Mouse (Mus musculus) CH12.LX (cell line): ENCODE data around the gene Iqcf3. TPM values are rescaled to one million over a fixed set of nuclear protein-coding genes. Genes with fewer than 3 reads are reported as not detected.
"Not testable (repeated sequence)": the region's sequence is repeated elsewhere in the genome, so short reads cannot be mapped to it uniquely, and the experiment has no call there.

Source experiments
- DNase-seq: peaks from one replicate; pipeline ENCODE4 v3.0.0-alpha.2; 2013; ENCODE audit errors: extremely low read depth
- H3K27ac ChIP-seq: 2 replicates; pipeline ENCODE4 v1.5.1; 2012; ENCODE audit warnings: low read depth, mild to moderate bottlenecking, control low read depth, moderate library complexity; ENCODE audit not compliant: insufficient read depth
- H3K27me3 ChIP-seq: replicated peaks from 2 replicates; pipeline ENCODE3; 2012; ENCODE audit warnings: inconsistent platforms
- H3K36me3 ChIP-seq, 2 experiments: replicated peaks in 1 of 2; 2 replicates each; pipeline versions ENCODE3 to v1.6.1; 2012; ENCODE audit warnings: inconsistent platforms in 1 of 2, low read length in 1 of 2, mild to moderate bottlenecking in 1 of 2, mixed read lengths in 1 of 2, moderate library complexity in 1 of 2; ENCODE audit not compliant: control insufficient read depth in 1 of 2, insufficient read depth in 1 of 2
- H3K4me1 ChIP-seq, 2 experiments: 2 replicates each; pipeline ENCODE4 v1.6.1; 2012; ENCODE audit warnings: inconsistent platforms in 1 of 2, moderate library complexity in 1 of 2; ENCODE audit not compliant: insufficient read depth in 2 of 2, control insufficient read depth in 1 of 2
- H3K4me2 ChIP-seq: 2 replicates; pipeline ENCODE4 v1.6.1; 2012; ENCODE audit warnings: low read depth, mild to moderate bottlenecking, control low read depth; ENCODE audit not compliant: poor library complexity, insufficient read depth, severe bottlenecking
- H3K4me3 ChIP-seq, 3 experiments: fragments of 150-350 bp in 1 of 3; sonication (generic) in 1 of 3; replicated peaks in 1 of 3; 2 replicates each; pipeline versions ENCODE3 to v1.5.1; 2011 to 2012; ENCODE audit warnings: low read depth in 2 of 3, low read length in 2 of 3, mild to moderate bottlenecking in 2 of 3, moderate library complexity in 2 of 3, control low read depth in 1 of 3, improper control_type of control experiment in 1 of 3, inconsistent platforms in 1 of 3, mixed read lengths in 1 of 3; ENCODE audit not compliant: poor library complexity in 1 of 3
- H3K79me2 ChIP-seq: replicated peaks from 2 replicates; pipeline ENCODE4 v1.6.1; 2012; ENCODE audit warnings: mild to moderate bottlenecking, moderate library complexity; ENCODE audit not compliant: control insufficient read depth, poor library complexity, insufficient read depth, severe bottlenecking; ENCODE audit errors: extremely low read depth
- H3K9ac ChIP-seq: 2 replicates; pipeline ENCODE4 v1.6.1; 2012; ENCODE audit warnings: low read depth, mild to moderate bottlenecking, control low read depth, moderate library complexity; ENCODE audit not compliant: insufficient read depth
- H3K9me3 ChIP-seq: replicated peaks from 2 replicates; pipeline ENCODE3; 2012; ENCODE audit warnings: low read length, inconsistent platforms, mixed read lengths
- CHD2 ChIP-seq: IDR thresholded peaks from 2 replicates; pipeline ENCODE4 v1.6.1; 2011; ENCODE audit warnings: low read length, improper control_type of control experiment
- CTCF ChIP-seq, 2 experiments: IDR thresholded peaks in 1 of 2; conservative IDR thresholded peaks in 1 of 2; 2 replicates each; pipeline ENCODE4 v1.5.1; 2011 to 2012; ENCODE audit warnings: low read depth in 2 of 2, low read length in 2 of 2, improper control_type of control experiment in 1 of 2, inconsistent platforms in 1 of 2, mild to moderate bottlenecking in 1 of 2, moderate library complexity in 1 of 2
- E2F4 ChIP-seq: IDR thresholded peaks from 2 replicates; pipeline ENCODE4 v1.6.1; 2011; ENCODE audit warnings: low read depth, low read length, improper control_type of control experiment; ENCODE audit not compliant: insufficient replicate concordance
- ETS1 ChIP-seq: conservative IDR thresholded peaks from 2 replicates; pipeline ENCODE4 v1.6.1; 2012; ENCODE audit warnings: low read depth, mild to moderate bottlenecking, inconsistent platforms, low read length, improper control_type of control experiment, moderate library complexity
- GABPA ChIP-seq: IDR thresholded peaks from 2 replicates; pipeline ENCODE4 v1.6.1; 2012; ENCODE audit warnings: low read depth, low read length, improper control_type of control experiment, inconsistent platforms; ENCODE audit not compliant: insufficient replicate concordance
- HCFC1 ChIP-seq: IDR thresholded peaks from 2 replicates; pipeline ENCODE4 v1.6.1; 2012; ENCODE audit warnings: low read depth, mild to moderate bottlenecking, inconsistent platforms, low read length, improper control_type of control experiment
- JUN ChIP-seq: IDR thresholded peaks from 2 replicates; pipeline ENCODE4 v1.6.1; 2011; ENCODE audit warnings: low read depth, mild to moderate bottlenecking, low read length, improper control_type of control experiment, moderate library complexity; ENCODE audit not compliant: insufficient read depth
- JUND ChIP-seq: conservative IDR thresholded peaks from 2 replicates; pipeline ENCODE4 v1.6.1; 2011; ENCODE audit warnings: low read depth, low read length, improper control_type of control experiment
- MAFK ChIP-seq: IDR thresholded peaks from 2 replicates; pipeline ENCODE4 v1.6.1; 2011; ENCODE audit warnings: low read length, improper control_type of control experiment; ENCODE audit not compliant: insufficient replicate concordance
- MAX ChIP-seq: IDR thresholded peaks from 2 replicates; pipeline ENCODE4 v1.6.1; 2011; ENCODE audit warnings: low read length, improper control_type of control experiment
- MAZ ChIP-seq: IDR thresholded peaks from 2 replicates; pipeline ENCODE4 v1.6.1; 2012; ENCODE audit warnings: low read depth, mild to moderate bottlenecking, inconsistent platforms, low read length, improper control_type of control experiment, moderate library complexity
- MEF2A ChIP-seq: IDR thresholded peaks from 2 replicates; pipeline ENCODE4 v1.6.1; 2014; ENCODE audit warnings: low read depth, mild to moderate bottlenecking, inconsistent platforms, low read length, improper control_type of control experiment, borderline replicate concordance
- MXI1 ChIP-seq: IDR thresholded peaks from 2 replicates; pipeline ENCODE4 v1.6.1; 2011; ENCODE audit warnings: mild to moderate bottlenecking, low read depth, low read length, improper control_type of control experiment
- NELFE ChIP-seq: IDR thresholded peaks from 2 replicates; pipeline ENCODE4 v1.6.1; 2011; ENCODE audit warnings: low read depth, low read length, improper control_type of control experiment
- NRF1 ChIP-seq: IDR thresholded peaks from 2 replicates; pipeline ENCODE4 v1.6.1; 2014; ENCODE audit warnings: low read depth, mild to moderate bottlenecking, inconsistent platforms, low read length, improper control_type of control experiment, moderate library complexity
- PAX5 ChIP-seq: IDR thresholded peaks from 2 replicates; pipeline ENCODE4 v1.6.1; 2012; ENCODE audit warnings: low read length, inconsistent platforms, mixed read lengths
- POLR2AphosphoS2 ChIP-seq: IDR thresholded peaks from 2 replicates; pipeline ENCODE4 v1.6.1; 2011; ENCODE audit warnings: low read depth, low read length, improper control_type of control experiment
- RAD21 ChIP-seq: IDR thresholded peaks from 2 replicates; pipeline ENCODE4 v1.6.1; 2011; ENCODE audit warnings: low read depth, mild to moderate bottlenecking, low read length, improper control_type of control experiment, moderate library complexity
- RCOR1 ChIP-seq: conservative IDR thresholded peaks from 2 replicates; pipeline ENCODE4 v1.6.1; 2012; ENCODE audit warnings: low read depth, mild to moderate bottlenecking, inconsistent platforms, low read length, improper control_type of control experiment
- SIN3A ChIP-seq: IDR thresholded peaks from 2 replicates; pipeline ENCODE4 v1.6.1; 2012; ENCODE audit warnings: low read length, improper control_type of control experiment, inconsistent platforms
- SMC3 ChIP-seq: IDR thresholded peaks from 2 replicates; pipeline ENCODE4 v1.6.1; 2011; ENCODE audit warnings: low read depth, low read length, improper control_type of control experiment
- TCF12 ChIP-seq: IDR thresholded peaks from 2 replicates; pipeline ENCODE4 v1.6.1; 2014; ENCODE audit warnings: low read depth, mild to moderate bottlenecking, inconsistent platforms, low read length, improper control_type of control experiment
- UBTF ChIP-seq: IDR thresholded peaks from 2 replicates; pipeline ENCODE4 v1.6.1; 2012; ENCODE audit warnings: low read depth, mild to moderate bottlenecking, inconsistent platforms, low read length, improper control_type of control experiment, moderate library complexity
- USF1 ChIP-seq: IDR thresholded peaks from 2 replicates; pipeline ENCODE4 v1.6.1; 2014; ENCODE audit warnings: low read depth, mild to moderate bottlenecking, inconsistent platforms, low read length, improper control_type of control experiment
- ZKSCAN1 ChIP-seq: IDR thresholded peaks from 2 replicates; pipeline ENCODE4 v1.6.1; 2012; ENCODE audit warnings: low read depth, inconsistent platforms, low read length, improper control_type of control experiment, borderline replicate concordance
- ZMIZ1 ChIP-seq: IDR thresholded peaks from 2 replicates; pipeline ENCODE4 v1.6.1; 2012; ENCODE audit warnings: low read depth, mild to moderate bottlenecking, inconsistent platforms, low read length, improper control_type of control experiment
- ZNF384 ChIP-seq: IDR thresholded peaks from 2 replicates; pipeline ENCODE4 v1.6.1; 2012; ENCODE audit warnings: low read depth, low read length, improper control_type of control experiment, inconsistent platforms
- dilution Hi-C: fragments of 300-500 bp; cut with MboI; formaldehyde crosslinking; loops from 2 replicates; pipeline ENCODE4 v1.14.3; 2020; ENCODE audit warnings: low sequenced_read_pairs; ENCODE audit not compliant: extremely low pct_unique_long_range_greater_than_20kb, extremely low pct_ligation_motif_present
- in situ Hi-C: fragments of 300-500 bp; cut with MboI; formaldehyde crosslinking; loops from 3 replicates; pipeline ENCODE4 v1.14.3; 2019; ENCODE audit warnings: low sequenced_read_pairs, low pct_ligation_motif_present, low pct_unique_long_range_greater_than_20kb, mixed read lengths
- polyA plus RNA-seq: library from polyadenylated mRNA; unstranded; fragments of >175 nt; gene quantifications from 2 replicates; pipeline ENCODE4 v1.2.1, GENCODE M21; 2012; ENCODE audit warnings: low read depth; ENCODE audit not compliant: insufficient read length
- total RNA-seq, 2 experiments: library from RNA; depleted of rRNA; stranded (reverse); fragments of 300-350 nt in 1 of 2; fragments of >200 nt in 1 of 2; gene quantifications; 2 replicates each; pipeline ENCODE4 v1.2.3; 2012 to 2014

Gene Iqcf3
- total and polyA plus RNA-seq, 3 experiments = not detected

- H3K9ac ChIP-seq = no peak overlapping the region
- H3K9me3 ChIP-seq = peaks cover 3% of the 10 kb centered on the region
- H3K27me3 ChIP-seq = peaks cover 62% of the 10 kb centered on the region
- H3K36me3 ChIP-seq = no peaks in the 10 kb centered on the region
- dilution Hi-C loops = no loop called here
- TF ChIP-seq HCFC1 (no peak), MAX (no peak), SMC3 (peak; percentile 14; the same call in 1 of the 2 replicates), POLR2AphosphoS2 (no peak), CTCF (conservative IDR thresholded peaks at IDR 0.05 in 1 of 2, IDR thresholded peaks at IDR 0.05 in 1 of 2; ENCODE audit: low read depth in 2 of 2, low read length in 2 of 2) (peak in 1 of 2 experiments; percentile 50; a peak in 2 of 4 replicates), UBTF (no peak), MAZ (no peak), RCOR1 (no peak), USF1 (no peak), RAD21 (peak; percentile 43), JUND (no peak)
- 0 out of 4 replicates have a peak, but pooled peaks cover 0 to 3% of the 10 kb centered on the region in 2 experiments for H3K4me1 ChIP-seq
- no peaks in the 10 kb centered on the region for H3K79me2 ChIP-seq
- H3K27ac ChIP-seq = no peak overlapping the region
- no peak overlapping the region for H3K4me3 ChIP-seq
- in situ Hi-C loops = no loop called here
- no peak for DNase-seq
- H3K4me2 ChIP-seq = no peak overlapping the region
These were observed 37.0 kb upstream of the Iqcf3 start for GRCm38 (mm10) chr9:106598466-106598865.

GRCm38 (mm10) chr9:106595836-106596235, 34.4 kb upstream of the Iqcf3 start:
- H3K27ac ChIP-seq = no peak overlapping the region
- no peak overlapping the region for H3K4me3 ChIP-seq
- no peak for DNase-seq
- H3K27me3 ChIP-seq = peaks cover 71% of the 10 kb centered on the region
- H3K4me1 ChIP-seq = 0 out of 4 replicates have a peak, but pooled peaks cover 0 to 3% of the 10 kb centered on the region in 2 experiments
- dilution Hi-C loops (no loop called here), in situ Hi-C loops (no loop called here)
- H3K9ac ChIP-seq = no peak overlapping the region
- H3K79me2 ChIP-seq = no peaks in the 10 kb centered on the region
- no peak for TF ChIP-seq TCF12
- TF ChIP-seq JUN = no peak
- no peak for TF ChIP-seq MAFK
- no peak for TF ChIP-seq POLR2AphosphoS2
- no peak for TF ChIP-seq HCFC1
- no peak for TF ChIP-seq MEF2A
- TF ChIP-seq GABPA = no peak
- TF ChIP-seq E2F4 = no peak
- TF ChIP-seq ETS1 = no peak
- no peak for TF ChIP-seq NELFE
- no peak for TF ChIP-seq ZKSCAN1
- no peak for TF ChIP-seq RAD21
- TF ChIP-seq SIN3A = no peak
- no peak for TF ChIP-seq NRF1
- TF ChIP-seq PAX5 = no peak
- no peak for TF ChIP-seq ZMIZ1
- no peak for TF ChIP-seq CHD2
- TF ChIP-seq MXI1 = no peak
- no peak for TF ChIP-seq ZNF384
- no peak overlapping the region for H3K4me2 ChIP-seq
- H3K9me3 ChIP-seq = peaks cover 3% of the 10 kb centered on the region
- H3K36me3 ChIP-seq = no peaks in the 10 kb centered on the region

DNA sequence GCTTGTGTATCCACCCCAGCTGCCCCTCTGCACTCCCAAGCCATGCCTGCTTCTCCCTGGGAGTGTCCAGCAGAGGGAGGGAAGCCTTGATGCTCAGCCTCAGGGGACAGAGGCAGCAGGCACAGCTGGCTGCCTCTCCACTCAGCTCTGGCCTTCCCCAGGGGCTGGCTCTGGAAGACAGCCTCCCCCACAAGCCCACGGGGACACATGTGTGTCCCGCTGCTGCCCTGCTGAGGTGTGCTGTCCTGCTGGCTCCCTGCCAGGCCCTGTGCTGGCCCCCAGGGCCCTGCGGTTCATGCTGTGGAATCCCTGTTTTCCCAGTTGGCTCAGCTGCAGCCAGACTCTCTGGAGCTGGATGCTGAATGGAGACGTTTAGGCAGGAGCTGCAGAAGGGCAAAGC, 34.0 kb upstream of the Iqcf3 start:
- H3K4me1 ChIP-seq, H3K9me3 ChIP-seq, H3K4me3 ChIP-seq, H3K79me2 ChIP-seq, in situ Hi-C loops, H3K9ac ChIP-seq, H3K4me2 ChIP-seq, H3K27ac ChIP-seq, H3K36me3 ChIP-seq, dilution Hi-C loops, DNase-seq: not testable (repeated sequence)
- H3K27me3 ChIP-seq = peaks cover 72% of the 10 kb centered on the region
